Mouse (Mus musculus) spleen, postnatal 36 days (tissue): ENCODE data around the gene Pbx2.
A peak's percentile ranks its signal among the peaks of the same experiment; 100 is the strongest.

Experiments used
- DNase-seq, 2 experiments: peaks; one replicate each; pipeline ENCODE4 v3.0.0; 2022; ENCODE audit warnings: low spot score in 2 of 2, mixed read lengths in 1 of 2

Gene Pbx2

DNA sequence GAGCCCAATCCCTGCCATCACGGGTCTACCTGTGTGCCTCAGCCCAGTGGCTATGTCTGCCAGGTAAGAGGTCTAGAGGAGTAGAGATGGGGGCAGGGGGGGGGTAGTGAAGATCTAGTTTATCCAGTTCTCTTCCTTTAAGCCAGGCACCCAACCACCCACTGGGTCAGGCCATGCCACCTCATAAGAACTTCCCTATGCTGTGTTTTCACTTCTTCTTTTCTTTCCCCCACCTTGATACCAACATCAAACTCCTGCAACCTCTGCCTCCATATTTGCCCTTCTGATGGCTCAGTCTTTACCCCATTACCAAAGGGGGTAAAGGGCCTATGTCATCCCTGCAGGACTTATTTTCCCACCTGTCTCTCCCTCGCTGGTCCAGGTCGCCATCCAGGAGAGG, 13.0 kb upstream of the Pbx2 start:
- DNase-seq: peak; percentile 65 to 74

DNA sequence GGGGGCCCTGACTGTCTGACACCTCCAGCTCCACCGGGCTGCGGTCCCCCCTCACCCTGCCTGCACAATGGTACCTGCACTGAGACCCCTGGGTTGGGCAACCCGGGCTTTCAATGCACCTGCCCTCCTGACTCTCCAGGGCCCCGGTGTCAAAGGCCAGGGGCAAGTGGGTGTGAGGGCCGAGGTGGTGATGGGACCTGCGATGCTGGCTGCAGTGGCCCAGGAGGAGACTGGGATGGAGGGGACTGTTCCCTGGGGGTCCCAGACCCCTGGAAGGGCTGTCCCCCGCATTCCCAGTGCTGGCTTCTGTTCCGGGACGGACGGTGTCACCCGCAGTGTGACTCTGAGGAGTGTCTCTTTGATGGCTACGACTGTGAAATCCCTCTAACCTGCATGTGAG, 8.5 kb upstream of the Pbx2 start:
- DNase-seq: no peak

DNA sequence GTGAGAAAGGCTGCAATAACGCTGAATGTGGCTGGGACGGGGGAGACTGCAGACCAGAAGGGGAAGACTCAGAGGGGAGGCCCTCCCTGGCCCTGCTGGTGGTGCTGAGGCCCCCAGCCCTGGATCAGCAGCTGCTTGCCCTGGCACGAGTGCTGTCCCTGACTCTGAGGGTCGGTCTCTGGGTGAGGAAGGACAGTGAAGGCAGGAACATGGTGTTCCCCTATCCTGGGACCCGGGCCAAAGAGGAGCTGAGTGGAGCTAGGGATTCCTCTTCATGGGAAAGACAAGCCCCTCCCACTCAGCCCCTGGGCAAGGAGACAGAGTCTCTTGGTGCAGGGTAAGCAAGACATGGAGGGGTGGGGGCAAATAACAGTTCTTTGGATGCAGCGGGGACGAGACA, 7.7 kb upstream of the Pbx2 start:
- no peak for DNase-seq

DNA sequence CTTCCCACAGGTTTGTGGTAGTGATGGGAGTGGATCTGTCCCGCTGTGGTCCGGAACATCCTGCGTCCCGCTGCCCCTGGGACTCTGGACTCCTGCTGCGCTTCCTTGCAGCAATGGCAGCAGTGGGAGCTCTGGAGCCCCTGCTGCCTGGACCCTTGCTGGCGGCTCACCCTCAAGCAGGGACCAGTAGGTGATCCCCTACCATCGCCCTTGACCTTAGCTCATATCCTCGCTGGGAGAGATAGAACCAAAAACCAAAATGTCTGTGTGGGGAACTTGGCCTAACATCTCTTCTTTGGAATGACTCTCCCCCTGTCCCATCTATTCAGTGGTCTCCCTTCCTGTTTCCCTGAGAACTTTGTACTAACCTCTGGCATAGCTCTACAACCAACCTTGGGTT, 7.2 kb upstream of the Pbx2 start:
- no peak for DNase-seq

DNA sequence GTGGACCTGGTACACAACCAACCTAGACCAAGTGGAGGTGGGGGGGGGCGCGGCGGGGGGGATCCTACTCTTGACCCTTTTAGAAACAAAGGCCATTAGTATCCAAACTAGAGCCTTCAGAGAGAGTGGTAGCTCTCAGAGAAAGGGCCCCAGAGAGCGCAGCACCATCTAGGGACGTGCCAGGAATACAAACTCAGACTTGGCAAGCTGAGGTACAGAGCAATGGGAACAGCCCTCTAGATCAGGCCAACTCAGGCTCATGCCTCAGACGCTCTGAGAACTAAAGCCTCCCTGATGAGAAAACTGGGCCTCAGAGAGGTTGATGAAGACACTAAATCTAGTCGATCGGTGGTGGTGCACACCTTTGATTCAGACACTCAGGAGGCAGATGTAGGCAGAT, 5.9 kb upstream of the Pbx2 start:
- DNase-seq: no peak

DNA sequence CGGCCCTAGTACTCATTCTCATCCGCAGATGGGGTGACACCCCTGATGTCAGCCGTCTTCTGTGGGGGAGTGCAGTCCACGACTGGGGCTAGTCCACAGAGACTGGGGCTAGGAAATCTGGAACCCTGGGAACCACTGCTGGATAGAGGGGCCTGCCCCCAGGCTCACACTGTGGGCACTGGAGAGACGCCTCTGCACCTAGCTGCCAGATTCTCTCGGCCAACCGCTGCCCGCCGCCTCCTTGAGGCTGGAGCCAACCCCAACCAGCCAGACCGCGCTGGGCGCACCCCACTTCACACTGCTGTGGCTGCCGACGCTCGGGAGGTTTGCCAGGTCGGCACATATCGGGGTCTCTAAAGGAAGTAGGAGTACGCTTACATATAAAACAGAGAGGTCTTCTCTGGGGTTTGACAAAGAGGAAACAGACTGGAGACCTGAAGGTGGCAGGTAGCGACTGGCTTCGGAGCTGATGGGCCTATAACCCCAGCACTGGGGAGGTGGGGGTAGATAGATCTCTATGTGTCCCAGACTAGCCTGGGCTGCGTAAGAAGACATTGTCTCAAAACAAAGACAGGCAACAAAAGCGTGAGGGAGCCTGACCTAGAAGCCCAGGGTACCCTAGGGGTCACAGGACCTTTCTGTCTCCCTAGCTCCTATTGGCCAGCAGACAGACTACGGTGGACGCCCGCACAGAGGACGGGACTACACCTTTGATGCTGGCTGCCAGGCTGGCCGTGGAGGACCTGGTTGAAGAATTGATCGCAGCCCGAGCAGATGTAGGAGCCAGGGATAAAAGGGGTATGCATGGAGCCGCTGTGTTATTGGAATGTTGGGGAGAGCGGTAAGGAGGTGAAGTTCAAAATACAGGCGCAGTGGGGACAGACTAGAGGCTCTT, 4.9 kb upstream of the Pbx2 start:
- DNase-seq: no peak

DNA sequence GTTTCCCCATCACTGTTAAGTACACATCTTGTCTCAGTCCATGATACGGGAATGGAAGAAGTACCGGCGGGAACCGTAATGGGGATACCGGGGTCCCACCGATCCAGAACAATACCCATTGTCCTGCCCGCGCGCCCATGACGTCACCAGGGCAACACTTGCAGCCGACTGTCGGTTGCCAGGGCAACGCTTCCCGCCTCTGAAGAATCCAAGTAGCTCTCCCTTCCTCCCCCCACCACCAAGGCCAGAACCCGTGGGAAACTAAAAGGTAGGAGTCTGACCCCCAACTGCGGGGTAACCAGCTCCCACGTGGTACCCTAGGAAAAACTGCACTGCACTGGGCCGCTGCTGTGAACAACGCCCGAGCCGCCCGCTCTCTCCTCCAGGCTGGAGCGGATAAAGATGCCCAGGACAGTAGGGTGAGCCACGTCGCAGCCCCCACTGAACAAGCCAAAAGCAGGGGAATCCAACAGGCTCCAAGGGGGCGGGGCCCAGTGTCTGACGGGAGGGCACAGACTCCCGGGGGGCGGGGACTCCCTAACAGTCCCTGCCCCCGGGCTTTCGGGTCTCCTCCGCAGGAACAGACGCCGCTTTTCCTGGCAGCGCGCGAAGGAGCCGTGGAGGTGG, 4.2 kb upstream of the Pbx2 start:
- DNase-seq: peak; percentile 53 to 89

DNA sequence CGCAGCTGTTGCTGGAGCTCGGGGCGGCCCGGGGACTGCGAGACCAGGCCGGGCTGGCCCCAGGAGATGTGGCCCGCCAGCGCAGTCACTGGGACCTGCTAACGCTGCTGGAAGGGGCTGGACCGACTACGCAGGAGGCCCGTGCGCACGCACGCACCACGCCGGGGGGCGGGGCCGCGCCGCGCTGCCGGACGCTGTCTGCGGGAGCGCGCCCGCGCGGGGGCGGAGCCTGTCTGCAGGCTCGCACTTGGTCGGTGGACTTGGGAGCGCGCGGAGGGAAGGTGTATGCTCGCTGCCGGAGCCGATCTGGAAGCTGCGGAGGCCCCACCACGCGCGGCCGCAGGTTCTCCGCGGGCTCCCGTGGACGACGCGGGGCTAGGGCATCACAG, 3.6 kb upstream of the Pbx2 start:
- peak; percentile 98 for DNase-seq

DNA sequence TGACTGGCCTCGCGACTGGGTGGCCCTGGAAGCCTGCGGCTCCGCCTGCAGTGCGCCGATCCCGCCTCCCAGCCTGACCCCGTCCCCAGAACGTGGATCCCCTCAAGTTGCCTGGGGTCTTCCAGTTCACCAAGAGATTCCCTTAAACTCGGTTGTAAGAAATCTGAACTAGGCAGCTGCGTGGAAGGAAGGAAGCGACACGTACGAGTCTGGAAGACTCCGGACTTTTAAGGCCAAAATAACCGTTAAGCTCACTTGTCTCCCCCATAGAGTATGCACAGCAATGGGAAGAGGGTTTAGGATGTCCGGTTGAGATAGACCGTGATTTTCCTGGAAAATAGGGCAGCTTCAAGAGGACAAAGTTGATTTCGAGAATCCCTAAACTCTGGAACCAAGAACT, 3.3 kb upstream of the Pbx2 start:
- DNase-seq: no peak

DNA sequence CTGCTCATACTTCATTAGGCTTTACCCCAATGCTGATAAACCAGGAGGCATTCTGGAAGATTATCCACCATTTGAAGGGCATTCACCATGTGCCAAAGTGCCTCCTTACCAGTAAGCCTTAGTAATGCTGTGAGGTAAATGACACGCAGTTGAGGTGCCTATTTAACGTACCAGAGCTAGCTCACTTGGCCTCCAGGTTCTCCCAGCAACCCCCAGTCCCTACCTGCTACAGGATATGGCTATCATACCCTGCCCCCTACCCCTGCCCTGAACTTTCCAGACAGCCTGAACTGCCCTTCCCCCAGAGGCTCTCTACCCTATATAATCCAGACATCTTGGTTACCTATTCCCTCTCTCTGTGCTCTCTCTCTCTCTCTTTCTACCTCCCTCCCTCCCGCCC, 2.3 kb upstream of the Pbx2 start:
- no peak for DNase-seq

DNA sequence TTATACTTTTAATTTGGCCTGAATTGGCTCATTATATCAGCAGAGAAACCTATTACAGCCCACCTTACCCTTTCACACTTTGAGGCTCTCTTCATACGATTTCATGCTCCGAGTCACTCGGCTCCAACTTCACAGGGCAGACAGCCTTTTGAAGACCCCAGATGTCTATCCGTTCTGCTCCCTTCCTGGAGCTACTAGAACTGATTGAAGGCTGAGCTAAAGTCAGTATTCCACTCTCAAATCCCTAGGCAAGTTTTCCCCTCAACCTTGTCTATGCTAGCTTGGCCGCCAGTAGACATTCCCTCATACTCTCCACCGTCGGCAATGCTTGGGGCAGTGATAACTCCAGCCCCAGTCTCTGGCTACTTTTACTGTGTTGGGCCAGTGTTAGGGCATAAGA, 1.9 kb upstream of the Pbx2 start:
- no peak for DNase-seq

DNA sequence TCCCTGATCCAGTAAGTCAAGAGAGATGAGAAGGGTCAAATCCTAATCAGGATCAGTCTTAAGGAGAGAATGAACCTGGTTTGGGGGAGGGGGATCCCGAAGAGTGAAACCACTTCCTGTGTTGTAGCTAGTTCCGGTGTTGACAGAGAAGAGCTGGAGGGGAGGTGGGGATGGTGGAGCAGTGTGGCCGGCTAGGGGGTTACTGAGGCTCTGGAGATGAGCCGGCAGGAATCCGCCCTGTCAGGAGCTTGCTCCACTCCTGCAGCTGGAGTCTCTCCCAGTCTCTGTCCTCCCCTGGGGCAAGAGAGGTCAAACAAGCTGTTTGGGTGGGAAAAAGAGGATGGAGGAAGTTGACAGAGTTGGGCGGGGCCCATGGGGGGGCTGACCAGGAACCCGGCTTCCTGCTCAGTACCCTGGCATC, 1.4 kb upstream of the Pbx2 start, which contains the start of gene Gpsm3:
Gpsm3 (plus strand) TSS at position 126 of the 421 bp plus-strand sequence.
- DNase-seq: peak; percentile 74 to 79

DNA sequence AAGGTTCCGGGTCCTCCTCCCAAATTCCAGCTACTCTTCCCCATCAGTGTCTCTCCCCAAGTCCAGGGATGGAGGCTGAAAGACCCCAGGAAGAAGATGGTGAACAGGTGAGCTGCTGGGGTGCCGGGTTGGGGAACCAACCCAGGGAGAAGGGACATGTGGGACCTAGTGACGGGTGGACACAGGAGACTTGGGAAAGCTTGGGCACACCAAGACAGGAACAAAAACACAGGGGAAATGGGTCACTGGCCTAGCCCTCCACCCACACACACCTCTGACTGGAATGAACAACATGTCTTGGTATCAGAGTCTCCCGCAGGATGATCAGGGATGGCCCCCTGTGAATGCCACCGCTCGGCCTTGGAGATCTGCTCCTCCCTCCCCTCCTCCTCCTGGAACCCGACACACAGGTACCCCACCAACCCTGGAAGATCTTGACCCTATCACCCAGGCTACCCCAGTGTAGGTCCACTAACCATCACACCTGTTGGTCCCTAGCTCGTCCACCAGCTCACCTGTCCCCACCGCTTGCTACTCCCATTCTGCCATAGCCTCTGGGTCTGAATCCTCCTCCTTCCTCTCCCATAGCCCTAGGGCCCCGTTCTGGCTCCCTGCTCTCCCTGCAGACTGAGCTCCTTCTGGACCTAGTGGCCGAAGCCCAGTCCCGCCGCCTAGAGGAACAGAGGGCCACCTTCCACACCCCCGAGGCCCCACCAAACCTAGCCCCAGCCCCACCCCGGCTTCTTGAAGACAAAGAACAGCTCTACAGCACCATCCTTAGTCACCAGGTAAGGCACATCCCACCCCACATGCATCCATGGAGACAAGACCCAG, 695 bp upstream of the Pbx2 start:
- DNase-seq: no peak

DNA sequence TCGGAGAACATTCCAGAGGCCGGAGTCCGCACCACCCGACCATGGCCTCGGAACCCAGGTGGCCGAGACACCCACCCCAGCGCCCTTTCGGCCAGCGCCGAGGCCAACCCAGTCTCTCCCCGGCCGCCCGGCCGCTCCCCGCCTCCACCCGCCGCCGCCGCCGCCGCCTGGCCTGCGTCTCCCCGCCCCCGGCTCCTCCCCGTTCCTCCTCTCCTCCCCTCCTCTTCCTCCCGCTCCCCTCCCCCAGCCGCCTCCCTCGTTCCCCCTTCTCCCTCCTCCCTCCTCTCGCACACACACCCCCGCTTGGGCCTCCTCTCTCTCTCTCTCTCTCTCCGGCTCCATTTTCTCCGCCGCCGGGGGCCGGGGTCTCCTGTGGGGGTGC, 919 bp downstream of the Pbx2 start:
- peak; percentile 88 to 89 for DNase-seq

DNA sequence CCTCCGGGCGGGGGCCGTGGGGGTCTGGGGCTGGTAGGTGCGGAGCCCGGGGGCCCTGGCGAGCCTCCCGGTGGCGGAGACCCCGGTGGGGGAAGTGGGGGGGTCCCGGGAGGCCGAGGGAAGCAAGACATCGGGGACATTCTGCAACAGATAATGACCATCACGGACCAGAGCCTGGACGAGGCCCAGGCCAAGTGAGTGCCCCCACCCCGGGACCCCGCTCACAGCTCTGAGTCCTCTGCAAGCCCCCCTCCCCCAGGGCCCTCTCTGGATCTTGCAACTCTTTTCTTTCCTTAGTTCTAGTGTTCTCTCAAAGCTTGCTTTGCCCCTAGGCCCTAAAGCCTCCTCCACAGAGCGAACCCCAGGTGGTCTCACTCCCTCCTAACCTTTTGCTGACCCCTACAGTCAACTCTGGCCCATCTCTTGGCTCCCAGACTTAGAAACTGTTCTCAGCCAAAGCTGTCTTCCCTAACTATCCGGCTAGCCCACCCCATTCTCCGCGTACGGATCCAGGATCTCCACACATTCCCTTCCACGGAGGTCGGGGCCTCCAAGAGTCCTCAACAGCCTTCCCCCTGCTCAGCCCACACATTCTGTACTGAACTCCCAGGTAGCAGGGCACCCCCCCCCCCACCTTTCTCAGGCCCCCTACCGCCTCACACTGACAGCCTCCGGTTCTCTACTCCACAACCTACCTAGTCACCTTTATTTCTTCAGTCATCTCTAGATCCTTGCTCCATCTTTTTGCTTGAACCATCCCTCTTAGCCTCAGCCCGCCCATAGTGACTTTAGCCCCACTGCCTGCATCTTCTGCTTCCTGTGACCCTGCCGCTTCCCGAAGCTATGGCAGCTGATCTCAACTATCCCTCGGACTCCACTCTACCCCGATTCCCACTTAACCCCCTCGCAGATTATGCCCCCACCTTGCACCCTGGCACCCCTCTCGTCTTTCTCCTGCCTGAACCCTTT, 1.8 kb downstream of the Pbx2 start:
- DNase-seq: peak in 1 of 2 experiments; percentile 42

DNA sequence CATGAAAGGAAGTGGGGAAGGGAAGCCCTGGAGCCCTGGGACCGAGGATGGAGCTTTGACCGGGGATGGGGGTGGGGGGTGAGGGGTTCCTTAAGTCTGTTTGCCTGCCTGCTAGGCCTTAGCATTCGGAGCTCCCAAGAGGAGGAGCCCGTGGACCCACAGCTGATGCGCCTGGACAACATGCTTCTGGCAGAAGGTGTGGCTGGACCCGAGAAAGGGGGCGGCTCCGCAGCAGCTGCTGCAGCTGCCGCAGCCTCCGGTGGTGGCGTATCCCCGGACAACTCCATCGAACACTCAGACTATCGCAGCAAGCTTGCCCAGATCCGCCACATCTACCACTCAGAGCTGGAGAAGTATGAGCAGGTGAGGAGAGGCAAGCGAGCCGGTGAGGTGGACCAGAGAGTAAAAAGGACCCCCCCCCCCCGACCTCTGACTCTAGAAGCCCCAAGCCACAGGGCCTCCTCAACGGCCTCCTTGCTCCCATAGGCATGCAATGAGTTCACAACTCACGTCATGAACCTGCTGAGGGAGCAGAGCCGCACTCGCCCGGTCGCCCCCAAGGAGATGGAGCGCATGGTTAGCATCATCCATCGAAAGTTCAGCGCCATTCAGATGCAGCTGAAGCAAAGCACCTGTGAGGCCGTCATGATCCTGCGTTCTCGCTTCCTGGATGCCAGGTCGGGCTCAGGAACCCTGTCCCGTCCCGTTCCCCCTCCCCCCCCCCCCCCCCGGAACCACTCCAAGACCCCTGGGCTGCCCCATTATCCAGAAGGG, 2.9 kb downstream of the Pbx2 start:
- no peak for DNase-seq

DNA sequence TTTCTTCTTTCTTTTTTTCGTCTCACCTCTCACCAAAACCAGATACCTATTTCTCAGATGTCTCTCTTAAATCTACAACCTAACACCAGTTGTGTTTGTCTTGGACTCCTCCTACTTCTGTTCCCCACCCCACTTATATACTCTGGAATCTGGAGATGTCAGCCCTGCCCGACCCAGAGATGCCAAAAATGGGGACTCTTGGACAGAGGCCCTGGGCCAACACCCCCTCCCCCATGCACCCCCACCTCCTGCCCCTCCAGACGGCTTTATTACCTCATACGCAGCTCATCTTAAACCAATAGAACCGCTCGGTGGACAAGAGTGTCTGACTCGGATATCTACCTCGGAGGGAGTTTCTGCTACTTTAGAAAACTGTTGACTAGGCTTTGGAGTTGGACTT, 5.0 kb downstream of the Pbx2 start:
- DNase-seq: no peak

DNA sequence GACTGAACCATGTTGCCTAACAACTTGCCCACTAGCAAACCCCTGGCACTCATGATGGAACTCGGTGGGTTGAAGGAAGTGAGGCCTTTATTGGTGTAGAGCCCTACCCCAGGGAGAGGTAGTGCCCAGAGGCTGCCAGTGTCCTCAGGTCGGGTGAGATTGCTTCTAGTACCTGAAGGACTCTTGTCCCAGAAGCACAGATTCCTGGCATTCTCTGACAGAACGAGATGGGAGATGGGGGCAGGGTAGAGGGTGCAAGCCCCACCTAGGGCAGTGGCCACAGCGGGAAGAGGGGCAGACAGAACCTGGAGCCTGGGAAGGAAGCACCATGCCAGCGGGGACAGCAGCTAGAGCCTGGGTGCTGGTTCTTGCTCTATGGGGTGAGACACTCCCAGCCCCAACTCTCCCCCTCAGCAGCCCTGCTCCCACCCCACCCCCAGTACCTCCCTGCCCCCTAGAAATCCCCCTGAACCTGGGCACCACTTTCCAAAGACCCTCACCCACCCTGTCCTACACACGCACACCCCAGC, 6.6 kb downstream of the Pbx2 start, which contains the start of gene Ager:
Ager (plus strand) TSS at position 297 of the 530 bp plus-strand sequence.
- DNase-seq: no peak

DNA sequence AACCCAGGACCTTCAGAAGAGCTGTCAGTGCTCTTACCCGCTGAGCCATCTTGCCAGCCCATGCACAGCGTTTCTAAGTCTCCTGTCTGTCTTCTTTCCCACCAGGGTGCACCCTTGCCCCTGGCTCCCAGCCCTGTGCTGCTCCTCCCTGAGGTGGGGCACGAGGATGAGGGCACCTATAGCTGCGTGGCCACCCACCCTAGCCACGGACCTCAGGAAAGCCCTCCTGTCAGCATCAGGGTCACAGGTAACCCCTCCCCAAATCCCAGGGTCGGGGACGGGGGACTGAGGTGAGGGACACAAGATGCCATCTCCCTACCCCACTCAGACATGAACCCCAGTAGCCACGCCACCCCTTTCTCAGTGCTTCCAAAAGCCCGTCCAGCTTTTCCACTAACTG, 8.8 kb downstream of the Pbx2 start:
- no peak for DNase-seq

DNA sequence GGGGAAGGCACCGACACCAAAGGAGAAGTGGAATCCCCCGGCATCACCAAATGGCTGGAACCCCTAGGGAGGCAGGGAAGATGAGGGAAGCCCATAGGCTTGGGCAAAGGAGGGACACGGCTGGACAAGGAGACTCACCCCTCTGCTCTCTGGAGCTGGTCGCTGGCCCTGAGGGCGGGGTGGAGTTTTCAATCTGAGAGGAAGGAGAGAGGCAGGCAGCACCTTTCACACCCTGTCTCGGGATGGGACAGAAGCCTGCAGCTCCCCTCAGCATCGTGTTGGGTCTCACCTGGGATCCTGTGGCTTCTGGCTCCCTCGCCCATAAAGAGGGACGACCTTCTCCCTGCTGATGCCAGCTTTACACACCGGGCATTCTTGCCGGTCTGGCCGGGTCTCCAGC, 10.7 kb downstream of the Pbx2 start:
- DNase-seq: no peak
